8 mouse cellular contexts compared by ENCODE assay signal in the genomic region with DNA sequence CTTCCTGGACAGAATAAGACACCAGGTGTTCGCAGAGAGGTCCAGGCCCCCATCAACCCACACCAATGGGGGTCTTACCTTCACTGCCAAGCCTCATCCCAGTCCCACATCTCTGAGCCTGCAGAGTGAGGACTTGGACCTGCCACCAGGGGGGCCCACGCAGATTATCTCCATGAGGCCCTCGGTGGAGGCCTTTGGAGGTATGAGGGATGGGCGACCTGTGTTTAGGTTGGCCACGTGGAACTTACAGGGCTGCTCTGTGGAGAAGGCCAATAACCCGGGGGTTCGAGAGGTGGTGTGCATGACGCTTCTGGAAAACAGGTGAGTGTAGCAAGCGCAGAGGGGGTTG. TPM values are rescaled to one million over a fixed set of nuclear protein-coding genes. Genes with fewer than 3 reads are reported as not detected.
DNase-seq lines count a peak whose midpoint lies in the region; ATAC-seq lines count a peak whose summit lies in the region.

No protein-coding gene starts in this region.

- ATAC-seq in heart, embryonic 11.5 days (replicated peaks; ENCODE audit: insufficient number of reproducible peaks, low FRiP score, low TSS enrichment) = no peak
- ATAC-seq in heart, embryonic 16.5 days (replicated peaks; ENCODE audit: extremely low read depth, insufficient read depth, low FRiP score) = no peak
- no peak for ATAC-seq in midbrain, embryonic 14.5 days (ENCODE audit: low FRiP score, low TSS enrichment)
- no peak for ATAC-seq in erythroid progenitor cell, adult 5-6 weeks (replicated peaks; ENCODE audit: low FRiP score, poor library complexity, severe bottlenecking)

- H3K4me2 ChIP-seq in heart, embryonic 11.5 days = peak overlapping the region; percentile 94
- H3K4me2 ChIP-seq in heart, embryonic 16.5 days (ENCODE audit: low read depth, low read length) = peak overlapping the region; percentile 88
- peak overlapping the region; percentile 77 for H3K4me2 ChIP-seq in midbrain, embryonic 14.5 days (ENCODE audit: low read length)

- H3K4me3 ChIP-seq in heart, embryonic 11.5 days (ENCODE audit: low read depth, low read length) = peak overlapping the region; percentile 68
- H3K4me3 ChIP-seq in heart, embryonic 16.5 days (ENCODE audit: low read length) = peak overlapping the region; percentile 83
- H3K4me3 ChIP-seq in midbrain, embryonic 14.5 days (replicated peaks; ENCODE audit: low read depth, low read length) = no peak overlapping the region

- no peaks in the 10 kb centered on the region for H3K27me3 ChIP-seq in heart, embryonic 11.5 days (ENCODE audit: control insufficient read depth, insufficient read depth, low read length)
- H3K27me3 ChIP-seq in heart, embryonic 16.5 days (ENCODE audit: control insufficient read depth, insufficient read depth, low read length) = no peaks in the 10 kb centered on the region
- H3K27me3 ChIP-seq in midbrain, embryonic 14.5 days (ENCODE audit: control insufficient read depth, insufficient read depth, low read length) = no peaks in the 10 kb centered on the region

- peaks cover 44% of the 10 kb centered on the region for H3K4me1 ChIP-seq in heart, embryonic 11.5 days (ENCODE audit: control insufficient read depth, insufficient read depth, low read length)
- H3K4me1 ChIP-seq in heart, embryonic 16.5 days (ENCODE audit: control insufficient read depth, insufficient read depth, low read length) = peaks cover 58% of the 10 kb centered on the region
- H3K4me1 ChIP-seq in midbrain, embryonic 14.5 days (ENCODE audit: control insufficient read depth, insufficient read depth, low read length) = peaks cover 8% of the 10 kb centered on the region; the same call in 1 of the 2 replicates

- no peaks in the 10 kb centered on the region for H3K36me3 ChIP-seq in heart, embryonic 11.5 days (ENCODE audit: control insufficient read depth, insufficient read depth, low read length)
- H3K36me3 ChIP-seq in heart, embryonic 16.5 days (ENCODE audit: control insufficient read depth, insufficient read depth) = no peaks in the 10 kb centered on the region
- no peaks in the 10 kb centered on the region for H3K36me3 ChIP-seq in midbrain, embryonic 14.5 days (ENCODE audit: control insufficient read depth, insufficient read depth, low read length)

- H3K9ac ChIP-seq in heart, embryonic 11.5 days (ENCODE audit: low read depth, low read length) = no peak overlapping the region
- peak overlapping the region; percentile 91 for H3K9ac ChIP-seq in heart, embryonic 16.5 days (ENCODE audit: low read length)
- no peak overlapping the region for H3K9ac ChIP-seq in midbrain, embryonic 14.5 days (replicated peaks; ENCODE audit: low read length)

- DNase-seq in heart, postnatal 4 days = no peak
- peak; percentile 18 for DNase-seq in R1 (ENCODE audit: low read depth, low spot score)
- DNase-seq in midbrain, embryonic 14.5 days = no peak
- no peak for DNase-seq in left cerebral cortex, adult 9 months (ENCODE audit: low spot score in 2 of 2)
- no peak for DNase-seq in gastrocnemius, adult 18-20 months (ENCODE audit: low spot score)

- H3K27ac ChIP-seq in heart, embryonic 11.5 days (ENCODE audit: low read depth, low read length) = no peak overlapping the region
- H3K27ac ChIP-seq in heart, embryonic 16.5 days (ENCODE audit: low read length) = no peak overlapping the region
- H3K27ac ChIP-seq in midbrain, embryonic 14.5 days (replicated peaks; ENCODE audit: low read depth, low read length) = no peak overlapping the region

- WGBS in heart, embryonic 11.5 days (ENCODE audit: insufficient replicate concordance) = 77% methylated on average over 9 of the region's 9 CpGs
- WGBS in heart, embryonic 16.5 days = 67% methylated on average over 9 of the region's 9 CpGs
- 85% methylated on average over 9 of the region's 9 CpGs for WGBS in midbrain, embryonic 14.5 days

- no peaks in the 10 kb centered on the region for H3K9me3 ChIP-seq in heart, embryonic 11.5 days (replicated peaks; ENCODE audit: control insufficient read depth, low read length)
- no peaks in the 10 kb centered on the region for H3K9me3 ChIP-seq in heart, embryonic 16.5 days (replicated peaks; ENCODE audit: control insufficient read depth, low read length)
- H3K9me3 ChIP-seq in midbrain, embryonic 14.5 days (ENCODE audit: control insufficient read depth, low read length) = no peaks in the 10 kb centered on the region

RNA-seq across cellular contexts. Expression of a gene that starts 1.6 kb away (rescaled TPM):
- 20.9 and 21.5 TPM in 2 replicates for polyA plus RNA-seq in heart, embryonic 11.5 days (2014; fragmentation: Nextera tagmentation; extraction: Ambion mirVana)
- total RNA-seq in heart, postnatal 4 days (2021) = 10 to 100 TPM; 20.8 TPM
- polyA plus RNA-seq in heart, embryonic 16.5 days (2015; fragmentation: Nextera tagmentation; extraction: Ambion mirVana) = 19.1 and 22.9 TPM in 2 replicates
- polyA plus RNA-seq in midbrain, embryonic 14.5 days (2014; fragmentation: Nextera tagmentation; extraction: Ambion mirVana) = 6.4 and 6.9 TPM in 2 replicates
- total RNA-seq in erythroid progenitor cell, adult 5-6 weeks (2015; ENCODE audit: low replicate concordance) = 0.42 and 0.72 TPM in 2 replicates
- 2.2 TPM in 1 of 2 replicates, not detected in the other for total RNA-seq in erythroid progenitor cell, adult 5-6 weeks (2017; ENCODE audit: low replicate concordance)
- 100 to 1,000 TPM; 125 to 132 TPM for total RNA-seq in gastrocnemius, adult 18-20 months (2021)

Comparison
In these comparisons a context has a peak if more than half of its experiments do, and no peak if none do; other contexts are left out.
1. RNA of a gene that starts 1.6 kb away (total RNA-seq): 125 to 132 TPM in gastrocnemius, adult 18-20 months and 20.8 TPM in heart, postnatal 4 days; 0.42 to 2.2 TPM in erythroid progenitor cell, adult 5-6 weeks; every median in the first group is over 4 times any median in the second.
2. Peak in every context shown above with its lines, with median percentiles within 50 percentile points of each other: H3K4me2 ChIP-seq.